Mouse (Mus musculus) MEL (cell line): ENCODE data around the gene Arsb.

Experiments
- CTCF ChIP-seq, 3 experiments: IDR thresholded peaks in 2 of 3; conservative IDR thresholded peaks in 1 of 3; 2 replicates each; pipeline ENCODE4 v1.5.1; 2011 to 2012; ENCODE audit warnings: low read length in 3 of 3, low read depth in 2 of 3, mild to moderate bottlenecking in 2 of 3, improper control_type of control experiment in 1 of 3, inconsistent platforms in 1 of 3, mixed read lengths in 1 of 3, moderate library complexity in 1 of 3; ENCODE audit not compliant: control insufficient read depth in 1 of 3, insufficient read depth in 1 of 3, poor library complexity in 1 of 3, severe bottlenecking in 1 of 3
- EP300 ChIP-seq, 2 experiments: IDR thresholded peaks; 2 replicates each; pipeline ENCODE4 v1.6.1; 2011; ENCODE audit warnings: improper control_type of control experiment in 2 of 2, low read length in 2 of 2, low read depth in 1 of 2, mild to moderate bottlenecking in 1 of 2
- GABPA ChIP-seq: IDR thresholded peaks from 2 replicates; pipeline ENCODE4 v1.6.1; 2012; ENCODE audit warnings: low read depth, mild to moderate bottlenecking, inconsistent platforms, low read length, improper control_type of control experiment, moderate library complexity
- GATA1 ChIP-seq: IDR thresholded peaks from 2 replicates; pipeline ENCODE4 v1.6.1; 2011; ENCODE audit warnings: low read depth, low read length, improper control_type of control experiment
- KAT2A ChIP-seq: conservative IDR thresholded peaks from 2 replicates; pipeline ENCODE4 v1.6.1; 2012; ENCODE audit warnings: low read depth, low read length, improper control_type of control experiment, inconsistent platforms
- MAX ChIP-seq: IDR thresholded peaks from 2 replicates; pipeline ENCODE4 v1.6.1; 2011; ENCODE audit warnings: low read length, improper control_type of control experiment
- MXI1 ChIP-seq: IDR thresholded peaks from 2 replicates; pipeline ENCODE4 v1.6.1; 2011; ENCODE audit warnings: mild to moderate bottlenecking, low read depth, low read length, improper control_type of control experiment
- POLR2A ChIP-seq, 2 experiments: IDR thresholded peaks; 2 replicates each; pipeline ENCODE4 v1.6.1; 2011 to 2012; ENCODE audit warnings: low read length in 2 of 2, mild to moderate bottlenecking in 2 of 2, control low read depth in 1 of 2, improper control_type of control experiment in 1 of 2, low read depth in 1 of 2, moderate library complexity in 1 of 2; ENCODE audit not compliant: control insufficient read depth in 1 of 2, insufficient read depth in 1 of 2, poor library complexity in 1 of 2
- RAD21 ChIP-seq: IDR thresholded peaks from 2 replicates; pipeline ENCODE4 v1.6.1; 2011; ENCODE audit warnings: mild to moderate bottlenecking, low read depth, low read length, improper control_type of control experiment
- UBTF ChIP-seq: IDR thresholded peaks from 2 replicates; pipeline ENCODE4 v1.6.1; 2012; ENCODE audit warnings: low read depth, mild to moderate bottlenecking, inconsistent platforms, low read length, improper control_type of control experiment, moderate library complexity, borderline replicate concordance; ENCODE audit not compliant: insufficient read depth
- USF1 ChIP-seq: IDR thresholded peaks from 2 replicates; pipeline ENCODE4 v1.6.1; 2014; ENCODE audit warnings: low read depth, mild to moderate bottlenecking, inconsistent platforms, low read length, improper control_type of control experiment, moderate library complexity
- ZNF384 ChIP-seq: IDR thresholded peaks from 2 replicates; pipeline ENCODE4 v1.6.1; 2012; ENCODE audit warnings: low read depth, mild to moderate bottlenecking, inconsistent platforms, low read length, improper control_type of control experiment

DNA sequence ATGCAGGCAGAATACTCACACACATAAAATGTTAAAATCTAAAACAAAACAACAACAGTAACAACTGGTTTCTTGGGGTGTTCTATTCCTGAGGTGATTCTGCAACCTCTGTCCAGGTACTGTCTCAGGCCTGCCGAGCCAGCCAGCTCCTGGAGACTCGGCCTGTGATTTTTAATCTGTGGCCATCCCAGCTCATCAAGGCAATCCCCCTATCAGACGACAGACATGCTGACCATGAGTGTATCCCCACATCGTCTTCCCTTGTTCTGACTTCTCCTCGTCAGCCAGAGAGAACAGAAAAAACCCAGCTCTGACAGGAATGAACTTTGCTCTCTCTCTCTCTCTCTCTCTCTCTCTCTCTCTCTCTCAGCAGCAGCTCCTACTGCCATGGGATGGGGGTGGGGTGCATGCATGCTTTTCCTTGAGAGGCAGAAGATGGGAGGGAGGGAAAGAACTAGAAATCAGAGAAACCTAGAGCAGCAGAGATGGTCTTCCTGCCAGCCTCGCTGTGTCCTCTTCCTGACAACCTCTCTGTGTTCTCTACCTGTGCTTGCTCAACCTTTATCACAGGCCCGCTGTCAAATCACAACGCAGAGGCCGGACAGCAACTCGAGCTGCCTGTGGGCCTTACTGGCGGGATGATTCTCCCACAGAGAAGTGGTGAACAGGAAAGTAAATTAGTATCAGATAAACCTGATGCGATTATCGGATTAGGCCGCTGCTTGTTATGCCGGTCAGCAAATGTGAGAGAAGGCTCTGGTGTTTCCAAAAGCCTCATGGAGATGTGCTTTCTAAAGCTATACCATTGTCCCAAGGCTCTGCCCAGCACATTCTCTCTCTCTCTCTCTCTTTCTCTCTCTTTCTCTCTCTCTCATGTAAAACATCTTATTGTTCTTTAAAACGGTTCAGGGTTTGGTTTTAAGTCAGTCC lies 144.5 kb downstream of the Arsb start:
- TF ChIP-seq KAT2A (no peak), CTCF (IDR thresholded peaks at IDR 0.05 in 2 of 3, conservative IDR thresholded peaks at IDR 0.05 in 1 of 3; ENCODE audit: control insufficient read depth in 1 of 3, insufficient read depth in 1 of 3, low read depth in 2 of 3, low read length in 3 of 3, poor library complexity in 1 of 3, severe bottlenecking in 1 of 3) (no peak), POLR2A (IDR thresholded peaks at IDR 0.05; ENCODE audit: control insufficient read depth in 1 of 2, insufficient read depth in 1 of 2, low read depth in 1 of 2, low read length in 2 of 2, poor library complexity in 1 of 2) (no peak), USF1 (no peak), MXI1 (no peak), GATA1 (no peak), ZNF384 (no peak), UBTF (no peak), EP300 (IDR thresholded peaks at IDR 0.05; ENCODE audit: low read depth in 1 of 2, low read length in 2 of 2) (no peak), MAX (no peak), RAD21 (no peak), GABPA (no peak)
